Mouse (Mus musculus) MEL (cell line): ENCODE data around the gene Pla2g1b.

Source experiments
- CHD2 ChIP-seq: IDR thresholded peaks from 2 replicates; pipeline ENCODE4 v1.6.1; 2011; ENCODE audit warnings: low read length, improper control_type of control experiment
- CTCF ChIP-seq, 3 experiments: IDR thresholded peaks in 2 of 3; conservative IDR thresholded peaks in 1 of 3; 2 replicates each; pipeline ENCODE4 v1.5.1; 2011 to 2012; ENCODE audit warnings: low read length in 3 of 3, low read depth in 2 of 3, mild to moderate bottlenecking in 2 of 3, improper control_type of control experiment in 1 of 3, inconsistent platforms in 1 of 3, mixed read lengths in 1 of 3, moderate library complexity in 1 of 3; ENCODE audit not compliant: control insufficient read depth in 1 of 3, insufficient read depth in 1 of 3, poor library complexity in 1 of 3, severe bottlenecking in 1 of 3
- EP300 ChIP-seq, 2 experiments: IDR thresholded peaks; 2 replicates each; pipeline ENCODE4 v1.6.1; 2011; ENCODE audit warnings: improper control_type of control experiment in 2 of 2, low read length in 2 of 2, low read depth in 1 of 2, mild to moderate bottlenecking in 1 of 2
- MXI1 ChIP-seq: IDR thresholded peaks from 2 replicates; pipeline ENCODE4 v1.6.1; 2011; ENCODE audit warnings: mild to moderate bottlenecking, low read depth, low read length, improper control_type of control experiment
- POLR2A ChIP-seq, 2 experiments: IDR thresholded peaks; 2 replicates each; pipeline ENCODE4 v1.6.1; 2011 to 2012; ENCODE audit warnings: low read length in 2 of 2, mild to moderate bottlenecking in 2 of 2, control low read depth in 1 of 2, improper control_type of control experiment in 1 of 2, low read depth in 1 of 2, moderate library complexity in 1 of 2; ENCODE audit not compliant: control insufficient read depth in 1 of 2, insufficient read depth in 1 of 2, poor library complexity in 1 of 2

GRCm38 (mm10) chr5:115482390-115483265 lies 16.6 kb downstream of the Pla2g1b start:
- TF ChIP-seq POLR2A (IDR thresholded peaks at IDR 0.05; ENCODE audit: control insufficient read depth in 1 of 2, insufficient read depth in 1 of 2, low read depth in 1 of 2, low read length in 2 of 2, poor library complexity in 1 of 2) (no peak), MXI1 (no peak), CHD2 (no peak), CTCF (IDR thresholded peaks at IDR 0.05 in 2 of 3, conservative IDR thresholded peaks at IDR 0.05 in 1 of 3; ENCODE audit: control insufficient read depth in 1 of 3, insufficient read depth in 1 of 3, low read depth in 2 of 3, low read length in 3 of 3, poor library complexity in 1 of 3, severe bottlenecking in 1 of 3) (no peak), EP300 (IDR thresholded peaks at IDR 0.05; ENCODE audit: low read depth in 1 of 2, low read length in 2 of 2) (no peak)
